Mouse (Mus musculus): Measurements from ENCODE around the gene Gm47791.

The Gm47791 gene

GRCm38 (mm10) chr1:82787414-82787813, 16.4 kb upstream of the Gm47791 start:
- DNase-seq (ENCODE audit: low spot score in 2 of 2): peak; percentile 67 to 70

- DNase-seq (ENCODE audit: low spot score in 2 of 2): no peak
Observed at GRCm38 (mm10) chr1:82785546-82785945, 14.5 kb upstream of the Gm47791 start.

- no peak for DNase-seq (ENCODE audit: low spot score in 2 of 2)
Observed at GRCm38 (mm10) chr1:82783559-82783958, 12.5 kb upstream of the Gm47791 start.

- no peak for DNase-seq (ENCODE audit: low spot score in 2 of 2)
Observed at GRCm38 (mm10) chr1:82779388-82779966, 8.4 kb upstream of the Gm47791 start.

- no peak for DNase-seq (ENCODE audit: low spot score in 2 of 2)
Observed at GRCm38 (mm10) chr1:82775293-82775692, 4.2 kb upstream of the Gm47791 start.

- no peak for DNase-seq (ENCODE audit: low spot score in 2 of 2)
Observed at GRCm38 (mm10) chr1:82773208-82773607, 2.2 kb upstream of the Gm47791 start.

- no peak for DNase-seq (ENCODE audit: low spot score in 2 of 2)
Observed at GRCm38 (mm10) chr1:82772428-82772827, 1.4 kb upstream of the Gm47791 start.

- no peak for DNase-seq (ENCODE audit: low spot score in 2 of 2)
Observed at GRCm38 (mm10) chr1:82768269-82768668, 2.8 kb downstream of the Gm47791 start, which contains the start of gene Tm4sf20. Tm4sf20 (minus strand) TSS chr1:82768461.

GRCm38 (mm10) chr1:82766641-82767040, 4.4 kb downstream of the Gm47791 start:
- no peak for DNase-seq (ENCODE audit: low spot score in 2 of 2)

GRCm38 (mm10) chr1:82766227-82766626, 4.8 kb downstream of the Gm47791 start:
- DNase-seq (ENCODE audit: low spot score in 2 of 2): no peak

- no peak for DNase-seq (ENCODE audit: low spot score in 2 of 2)
Observed at GRCm38 (mm10) chr1:82762274-82762673, 8.8 kb downstream of the Gm47791 start.

- no peak for DNase-seq (ENCODE audit: low spot score in 2 of 2)
Observed at GRCm38 (mm10) chr1:82761454-82762169, 9.4 kb downstream of the Gm47791 start.

GRCm38 (mm10) chr1:82759520-82759919, 11.5 kb downstream of the Gm47791 start:
- DNase-seq (ENCODE audit: low spot score in 2 of 2): no peak

- DNase-seq (ENCODE audit: low spot score in 2 of 2): no peak
Observed at GRCm38 (mm10) chr1:82747714-82748452, 23.2 kb downstream of the Gm47791 start.

- no peak for DNase-seq (ENCODE audit: low spot score in 2 of 2)
Observed at GRCm38 (mm10) chr1:82746408-82746807, 24.6 kb downstream of the Gm47791 start.

GRCm38 (mm10) chr1:82743962-82744361, 27.1 kb downstream of the Gm47791 start:
- DNase-seq (ENCODE audit: low spot score in 2 of 2): no peak

GRCm38 (mm10) chr1:82741539-82741938, 29.5 kb downstream of the Gm47791 start:
- DNase-seq (ENCODE audit: low spot score in 2 of 2): no peak

GRCm38 (mm10) chr1:82738066-82738465, 33.0 kb downstream of the Gm47791 start:
- DNase-seq (ENCODE audit: low spot score in 2 of 2): no peak

GRCm38 (mm10) chr1:82733357-82733756, 37.7 kb downstream of the Gm47791 start:
- no peak for DNase-seq (ENCODE audit: low spot score in 2 of 2)

- DNase-seq (ENCODE audit: low spot score in 2 of 2): no peak
Observed at GRCm38 (mm10) chr1:82726482-82726881, 44.6 kb downstream of the Gm47791 start.

GRCm38 (mm10) chr1:82725875-82726185, 45.2 kb downstream of the Gm47791 start:
- no peak for DNase-seq (ENCODE audit: low spot score in 2 of 2)

GRCm38 (mm10) chr1:82725026-82725874, 45.8 kb downstream of the Gm47791 start:
- DNase-seq (ENCODE audit: low spot score in 2 of 2): peak in 1 of 2 experiments; percentile 9
